Mouse (Mus musculus): ENCODE measurements around the gene Krt13. TPM values are rescaled to one million over a fixed set of nuclear protein-coding genes. Genes with fewer than 3 reads are reported as not detected.

Gene Krt13
- total and polyA plus RNA-seq, 3 experiments: not detected

GRCm38 (mm10) chr11:100157908-100158477, 36.6 kb upstream of the Krt13 start:
- TF ChIP-seq MXI1 (IDR thresholded peaks at IDR 0.05; ENCODE audit: low read depth, low read length) (no peak), SMC3 (IDR thresholded peaks at IDR 0.05; ENCODE audit: low read depth, low read length) (no peak), HCFC1 (IDR thresholded peaks at IDR 0.05; ENCODE audit: low read depth, low read length) (no peak), MAZ (IDR thresholded peaks at IDR 0.05; ENCODE audit: low read depth, low read length) (no peak)
- H3K36me3 ChIP-seq (replicated peaks in 1 of 2; ENCODE audit: control insufficient read depth in 1 of 2, insufficient read depth in 1 of 2, low read length in 1 of 2): no peaks in the 10 kb centered on the region
- no peak overlapping the region for H3K4me3 ChIP-seq (replicated peaks in 1 of 3; ENCODE audit: low read depth in 2 of 3, low read length in 2 of 3, poor library complexity in 1 of 3)
- DNase-seq (ENCODE audit: extremely low read depth): no peak
- no peaks in the 10 kb centered on the region for H3K4me1 ChIP-seq (ENCODE audit: control insufficient read depth in 1 of 2, insufficient read depth in 2 of 2)
- in situ Hi-C loops (cut with MboI; ENCODE audit: low pct_ligation_motif_present, low pct_unique_long_range_greater_than_20kb, low sequenced_read_pairs) (no loop called here), dilution Hi-C loops (cut with MboI; ENCODE audit: extremely low pct_ligation_motif_present, extremely low pct_unique_long_range_greater_than_20kb, low sequenced_read_pairs) (no loop called here)
- H3K27me3 ChIP-seq (replicated peaks): peaks cover 74% of the 10 kb centered on the region
- no peaks in the 10 kb centered on the region for H3K9me3 ChIP-seq (replicated peaks; ENCODE audit: low read length)
- no peaks in the 10 kb centered on the region for H3K79me2 ChIP-seq (replicated peaks; ENCODE audit: control insufficient read depth, extremely low read depth, insufficient read depth, poor library complexity, severe bottlenecking)
- no peak overlapping the region for H3K9ac ChIP-seq (ENCODE audit: insufficient read depth, low read depth)
- H3K4me2 ChIP-seq (ENCODE audit: insufficient read depth, low read depth, poor library complexity, severe bottlenecking): no peak overlapping the region
- no peak overlapping the region for H3K27ac ChIP-seq (ENCODE audit: insufficient read depth, low read depth)

GRCm38 (mm10) chr11:100157331-100157730, 36.0 kb upstream of the Krt13 start:
- Histone ChIP-seq H3K27me3 (replicated peaks) (peaks cover 79% of the 10 kb centered on the region), H3K79me2 (replicated peaks; ENCODE audit: control insufficient read depth, extremely low read depth, insufficient read depth, poor library complexity, severe bottlenecking) (no peaks in the 10 kb centered on the region), H3K4me3 (replicated peaks in 1 of 3; ENCODE audit: low read depth in 2 of 3, low read length in 2 of 3, poor library complexity in 1 of 3) (no peak overlapping the region), H3K4me1 (ENCODE audit: control insufficient read depth in 1 of 2, insufficient read depth in 2 of 2) (no peaks in the 10 kb centered on the region), H3K9ac (ENCODE audit: insufficient read depth, low read depth) (no peak overlapping the region), H3K27ac (ENCODE audit: insufficient read depth, low read depth) (no peak overlapping the region), H3K4me2 (ENCODE audit: insufficient read depth, low read depth, poor library complexity, severe bottlenecking) (no peak overlapping the region), H3K36me3 (replicated peaks in 1 of 2; ENCODE audit: control insufficient read depth in 1 of 2, insufficient read depth in 1 of 2, low read length in 1 of 2) (no peaks in the 10 kb centered on the region), H3K9me3 (replicated peaks; ENCODE audit: low read length) (no peaks in the 10 kb centered on the region)
- no peak for DNase-seq (ENCODE audit: extremely low read depth)
- TF ChIP-seq EP300 (IDR thresholded peaks at IDR 0.05; ENCODE audit: low read length): no peak
- no peak for TF ChIP-seq USF1 (IDR thresholded peaks at IDR 0.05; ENCODE audit: low read depth, low read length)
- no peak for TF ChIP-seq MYC (IDR thresholded peaks at IDR 0.05; ENCODE audit: low read depth, low read length)
- TF ChIP-seq IRF4 (IDR thresholded peaks at IDR 0.05; ENCODE audit: low read depth, low read length): no peak
- TF ChIP-seq MAFK (IDR thresholded peaks at IDR 0.05; ENCODE audit: insufficient replicate concordance, low read length): no peak
- in situ Hi-C loops (cut with MboI; ENCODE audit: low pct_ligation_motif_present, low pct_unique_long_range_greater_than_20kb, low sequenced_read_pairs) (no loop called here), dilution Hi-C loops (cut with MboI; ENCODE audit: extremely low pct_ligation_motif_present, extremely low pct_unique_long_range_greater_than_20kb, low sequenced_read_pairs) (no loop called here)

DNA sequence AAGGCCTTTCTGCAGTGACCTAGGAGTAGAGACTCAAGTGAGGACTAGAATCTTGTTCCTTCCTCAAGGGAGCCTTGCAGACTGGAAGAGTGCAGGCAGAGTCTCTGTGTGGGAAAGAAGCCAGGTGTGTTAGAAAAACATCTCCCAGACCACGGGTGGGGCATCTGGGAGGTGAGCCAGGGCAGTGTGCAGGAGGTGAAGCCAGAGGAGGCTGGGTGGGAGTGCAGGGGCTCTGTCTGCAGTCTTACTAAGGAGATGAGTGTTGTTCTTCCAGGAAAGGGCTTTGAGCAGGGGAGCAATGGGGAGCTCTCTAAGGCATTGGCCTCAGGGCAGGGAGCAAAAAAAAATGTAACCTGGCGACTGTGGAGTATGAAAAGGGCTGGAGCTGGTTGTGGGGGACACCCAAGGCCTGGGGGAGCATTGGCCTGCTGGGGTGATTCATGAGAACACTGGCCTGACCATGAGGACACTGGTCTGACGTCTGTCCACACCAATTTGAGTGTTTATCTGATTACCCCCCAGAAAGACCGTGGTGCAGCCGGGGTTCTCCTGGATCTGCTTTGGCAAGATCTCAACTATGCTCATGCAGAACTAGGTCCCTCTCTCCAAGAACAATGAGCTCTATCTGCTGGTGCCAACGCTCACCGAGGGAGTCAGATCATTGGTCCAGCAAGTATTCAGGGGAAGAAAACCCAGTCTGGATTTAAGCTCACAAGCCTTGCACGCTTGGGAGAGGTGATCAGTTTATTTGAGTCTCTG, 34.3 kb upstream of the Krt13 start:
- no peaks in the 10 kb centered on the region for H3K4me1 ChIP-seq (ENCODE audit: control insufficient read depth in 1 of 2, insufficient read depth in 2 of 2)
- DNase-seq (ENCODE audit: extremely low read depth): no peak
- no peak overlapping the region for H3K4me3 ChIP-seq (replicated peaks in 1 of 3; ENCODE audit: low read depth in 2 of 3, low read length in 2 of 3, poor library complexity in 1 of 3)
- dilution Hi-C loops (cut with MboI; ENCODE audit: extremely low pct_ligation_motif_present, extremely low pct_unique_long_range_greater_than_20kb, low sequenced_read_pairs) (no loop called here), in situ Hi-C loops (cut with MboI; ENCODE audit: low pct_ligation_motif_present, low pct_unique_long_range_greater_than_20kb, low sequenced_read_pairs) (no loop called here)
- TF ChIP-seq USF1 (IDR thresholded peaks at IDR 0.05; ENCODE audit: low read depth, low read length): no peak
- no peak for TF ChIP-seq POLR2A (IDR thresholded peaks at IDR 0.05; ENCODE audit: low read depth, low read length)
- TF ChIP-seq MXI1 (IDR thresholded peaks at IDR 0.05; ENCODE audit: low read depth, low read length): no peak
- no peak for TF ChIP-seq TBP (conservative IDR thresholded peaks at IDR 0.05; ENCODE audit: low read depth, low read length)
- no peak for TF ChIP-seq ZC3H11A (IDR thresholded peaks at IDR 0.05; ENCODE audit: low read depth, low read length)
- no peak for TF ChIP-seq GABPA (IDR thresholded peaks at IDR 0.05; ENCODE audit: insufficient replicate concordance, low read depth, low read length)
- no peak for TF ChIP-seq MYC (IDR thresholded peaks at IDR 0.05; ENCODE audit: low read depth, low read length)
- TF ChIP-seq MEF2A (IDR thresholded peaks at IDR 0.05; ENCODE audit: borderline replicate concordance, low read depth, low read length): no peak
- no peak for TF ChIP-seq ELF1 (IDR thresholded peaks at IDR 0.05; ENCODE audit: low read depth, low read length)
- H3K4me2 ChIP-seq (ENCODE audit: insufficient read depth, low read depth, poor library complexity, severe bottlenecking): no peak overlapping the region
- H3K9me3 ChIP-seq (replicated peaks; ENCODE audit: low read length): no peaks in the 10 kb centered on the region
- no peaks in the 10 kb centered on the region for H3K36me3 ChIP-seq (replicated peaks in 1 of 2; ENCODE audit: control insufficient read depth in 1 of 2, insufficient read depth in 1 of 2, low read length in 1 of 2)
- no peak overlapping the region for H3K27ac ChIP-seq (ENCODE audit: insufficient read depth, low read depth)
- no peaks in the 10 kb centered on the region for H3K79me2 ChIP-seq (replicated peaks; ENCODE audit: control insufficient read depth, extremely low read depth, insufficient read depth, poor library complexity, severe bottlenecking)
- H3K27me3 ChIP-seq (replicated peaks): peaks cover 87% of the 10 kb centered on the region
- no peak overlapping the region for H3K9ac ChIP-seq (ENCODE audit: insufficient read depth, low read depth)
